Mouse (Mus musculus) stomach, postnatal 0 days (tissue): Measurements from ENCODE around the gene Tmem108.

Experiments used
- CTCF ChIP-seq: IDR thresholded peaks from 2 replicates; pipeline ENCODE4 v1.5.1; 2016; ENCODE audit warnings: antibody characterized with exemption, low read depth, mild to moderate bottlenecking, moderate library complexity
- EP300 ChIP-seq: optimal IDR thresholded peaks from 2 replicates; pipeline ENCODE3; 2016; ENCODE audit warnings: antibody characterized with exemption

DNA sequence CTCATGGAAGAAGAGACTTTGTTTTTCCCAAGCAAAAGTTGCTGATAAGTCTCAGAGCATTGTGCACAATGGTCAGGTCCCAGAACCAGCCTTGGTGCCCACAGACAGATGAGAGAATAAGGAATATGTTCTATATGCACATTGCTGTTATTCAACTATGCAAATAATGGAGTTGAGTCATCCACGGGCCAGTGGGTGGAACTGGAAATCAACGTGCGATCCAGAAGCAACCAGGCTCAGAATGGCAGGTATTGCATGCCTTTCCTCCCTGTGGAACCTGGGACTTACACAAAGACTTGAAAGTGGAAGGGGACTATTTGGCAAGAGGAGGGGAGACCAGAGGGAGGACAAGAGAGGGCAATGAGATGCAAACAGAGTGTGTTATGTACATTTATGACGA lies 22.5 kb upstream of the Tmem108 start:
- no peak for TF ChIP-seq CTCF
- no peak for TF ChIP-seq EP300
